Mouse (Mus musculus): ENCODE measurements around the gene Ccnt1. TPM values are rescaled to one million over a fixed set of nuclear protein-coding genes. Genes with fewer than 3 reads are reported as not detected.
"Not testable (repeated sequence)": the region's sequence is repeated elsewhere in the genome, so short reads cannot be mapped to it uniquely, and the experiment has no call there.

The Ccnt1 gene
- total RNA-seq, 2 experiments from 2014 or later: 32.8 to 42.6 TPM

GRCm38 (mm10) chr15:98513676-98514075 lies 57.0 kb downstream of the Ccnt1 start:
- DNase-seq: not testable (repeated sequence)
- intact Hi-C loops (cut with DNase I): loop anchor here (2.0 to 10.0 kb wide), 4 partner anchors 53 to 1944 kb away; partner anchors contain the start of genes Pfkm and Senp1

GRCm38 (mm10) chr15:98512799-98513321 lies 57.9 kb downstream of the Ccnt1 start:
- intact Hi-C loops (cut with DNase I): loop anchor here (2.0 to 10.0 kb wide), 4 partner anchors 54 to 1944 kb away; partner anchors contain the start of genes Pfkm and Senp1

GRCm38 (mm10) chr15:98512232-98512631 lies 58.5 kb downstream of the Ccnt1 start:
- intact Hi-C loops (cut with DNase I): loop anchor here (2.0 to 10.0 kb wide), 4 partner anchors 55 to 1945 kb away; partner anchors contain the start of genes Pfkm and Senp1
- no peak for DNase-seq

More at GRCm38 (mm10) chr15:98512799-98513321, 57.9 kb downstream of the Ccnt1 start:
- peak; percentile 66 to 77 for DNase-seq

GRCm38 (mm10) chr15:98511386-98511928 lies 59.3 kb downstream of the Ccnt1 start:
- peak in 1 of 2 experiments; percentile 32 for DNase-seq
- intact Hi-C loops (cut with DNase I): loop anchor here (5.0 to 10.0 kb wide), 3 partner anchors 106 to 1946 kb away; partner anchors contain the start of genes Pfkm and Senp1

- peak; percentile 82 to 89 for DNase-seq
- intact Hi-C loops (cut with DNase I): loop anchor here (5.0 to 10.0 kb wide), 3 partner anchors 107 to 1947 kb away; partner anchors contain the start of genes Pfkm and Senp1
These were observed 60.0 kb downstream of the Ccnt1 start for GRCm38 (mm10) chr15:98510438-98511385.

GRCm38 (mm10) chr15:98509387-98509786 lies 61.3 kb downstream of the Ccnt1 start:
- no peak for DNase-seq
- intact Hi-C loops (cut with DNase I): no loop called here

- intact Hi-C loops (cut with DNase I): no loop called here
- DNase-seq: no peak
These were observed 63.4 kb downstream of the Ccnt1 start for GRCm38 (mm10) chr15:98507321-98507720.

- intact Hi-C loops (cut with DNase I): no loop called here
- DNase-seq: no peak
These were observed 64.3 kb downstream of the Ccnt1 start for GRCm38 (mm10) chr15:98506253-98506957.

GRCm38 (mm10) chr15:98504514-98504913 lies 66.2 kb downstream of the Ccnt1 start:
- peak; percentile 74 to 84 for DNase-seq
- intact Hi-C loops (cut with DNase I): loop anchor here (5.0 kb wide), 1 partner anchor 322 kb away; no protein-coding TSS in a partner anchor

- intact Hi-C loops (cut with DNase I): loop anchor here (5.0 kb wide), 1 partner anchor 321 kb away; no protein-coding TSS in a partner anchor
These were observed 67.4 kb downstream of the Ccnt1 start for GRCm38 (mm10) chr15:98503317-98503716.

GRCm38 (mm10) chr15:98497631-98498030 lies 73.1 kb downstream of the Ccnt1 start:
- DNase-seq: no peak
- intact Hi-C loops (cut with DNase I): no loop called here

More at GRCm38 (mm10) chr15:98503317-98503716, 67.4 kb downstream of the Ccnt1 start:
- DNase-seq: no peak

GRCm38 (mm10) chr15:98492102-98492501 lies 78.6 kb downstream of the Ccnt1 start, which contains the start of gene Olfr279:
Gene Olfr279, plus strand, starts transcription at chr15:98492402.
- no peak for DNase-seq
- intact Hi-C loops (cut with DNase I): no loop called here

- DNase-seq: no peak
- intact Hi-C loops (cut with DNase I): no loop called here
These were observed 79.4 kb downstream of the Ccnt1 start for GRCm38 (mm10) chr15:98491332-98491731.

Small RNAs within 50 kb of the gene (microRNA-seq; reads per million reads assigned to microRNA genes)
- gene Mir1291: 1.1 reads per million in 2 experiments

Other genes starting within 250 kb of the Ccnt1 start
- gene Olfr284, start 229.9 kb downstream of the Ccnt1 start, total RNA-seq (2021): not detected
- not detected for gene Olfr283, start 190.0 kb downstream of the Ccnt1 start, total RNA-seq (2021)
- not detected for gene Olfr282, start 139.7 kb downstream of the Ccnt1 start, total RNA-seq (2021)
- not detected for gene Olfr281, start 118.3 kb downstream of the Ccnt1 start, total RNA-seq (2021)
- gene OR5BS1P, start 101.0 kb downstream of the Ccnt1 start, total RNA-seq (2021): not detected
- gene Lalba, start 88.2 kb downstream of the Ccnt1 start, total RNA-seq (2021): not detected
- not detected for gene Olfr279, start 78.5 kb downstream of the Ccnt1 start, total RNA-seq (2021)
- gene Kansl2, start 36.7 kb downstream of the Ccnt1 start, total RNA-seq (2021): 10 to 100 TPM; 78.4 to 82.2 TPM
- under 1 TPM; 0.88 to 0.93 TPM for gene 4930415O20Rik, start 81 bp upstream of the Ccnt1 start, total RNA-seq (2021)
- gene Adcy6, start 39.2 kb upstream of the Ccnt1 start, total RNA-seq (2021): 100 to 1,000 TPM; 199 to 209 TPM
- 1 to 10 TPM; 8.0 to 8.8 TPM for gene Cacnb3, start 59.9 kb upstream of the Ccnt1 start, total RNA-seq (2021)
- 10 to 100 TPM; 51.0 to 53.9 TPM for gene Ddx23, start 92.0 kb upstream of the Ccnt1 start, total RNA-seq (2021)
- 1 to 10 TPM in 1 of 2 experiments, under 1 TPM in 1; 0.69 to 1.0 TPM for gene Rnd1, start 106.5 kb upstream of the Ccnt1 start, total RNA-seq (2021)
- under 1 TPM; 0.29 to 0.72 TPM for gene Ccdc65, start 137.3 kb upstream of the Ccnt1 start, total RNA-seq (2021)
- 1 to 10 TPM; 4.6 to 5.0 TPM for gene Fkbp11, start 157.3 kb upstream of the Ccnt1 start, total RNA-seq (2021)
- gene Arf3, start 192.3 kb upstream of the Ccnt1 start, total RNA-seq (2021): 10 to 100 TPM; 26.4 to 26.6 TPM
- under 1 TPM; 0.45 to 0.61 TPM for gene Wnt10b, start 207.2 kb upstream of the Ccnt1 start, total RNA-seq (2021)
- gene Wnt1, start 218.9 kb upstream of the Ccnt1 start, total RNA-seq (2021): not detected
- gene Ddn, start 238.6 kb upstream of the Ccnt1 start, total RNA-seq (2021): under 1 TPM; 0.20 to 0.31 TPM

Measured in heart, postnatal 14 days (tissue).